Mouse (Mus musculus) ES-CJ7 (cell line): ENCODE results near the gene Bod1.

Experiments used
- DNase-seq: peaks from one replicate; pipeline ENCODE4 v3.0.0; 2011; ENCODE audit warnings: low read depth, low spot score

Bod1 gene

DNA sequence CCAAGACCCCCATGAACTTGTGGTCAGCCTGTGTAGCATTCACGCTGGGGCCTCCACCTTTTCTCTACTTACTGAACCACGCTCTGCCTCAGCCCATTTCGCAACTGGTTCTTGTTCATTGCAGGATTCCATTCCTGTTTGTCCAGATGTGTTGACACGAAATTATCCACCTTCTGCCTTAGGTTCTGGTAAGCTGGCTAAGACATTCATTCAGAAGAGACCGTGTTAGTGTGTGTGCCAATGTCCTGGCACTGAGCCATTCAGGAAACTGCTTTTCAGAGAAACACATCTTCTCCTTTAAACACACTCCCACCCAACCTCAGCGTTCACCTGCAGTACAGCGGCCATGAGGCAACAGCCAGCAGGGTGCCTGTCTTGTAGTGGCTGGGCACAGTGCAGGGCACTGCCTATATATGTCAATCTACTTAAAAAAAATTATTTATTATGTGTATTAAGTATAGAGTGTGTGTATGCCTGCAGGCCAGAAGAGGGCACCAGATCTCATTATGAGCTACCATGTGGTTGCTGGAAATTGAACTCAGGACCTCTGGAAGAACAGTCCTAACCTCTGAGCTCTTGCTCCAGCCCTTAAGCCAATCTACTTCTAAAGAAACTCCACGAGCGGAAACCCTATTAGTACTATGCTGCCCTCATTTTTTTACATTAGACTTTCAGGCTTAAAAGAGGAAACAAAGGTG, 2.4 kb downstream of the Bod1 start:
- no peak for DNase-seq

- peak; percentile 40 for DNase-seq
Measured at GRCm38 (mm10) chr11:31664186-31664585, 7.5 kb downstream of the Bod1 start.

- no peak for DNase-seq
Measured at GRCm38 (mm10) chr11:31663501-31663900, 8.2 kb downstream of the Bod1 start.

DNA sequence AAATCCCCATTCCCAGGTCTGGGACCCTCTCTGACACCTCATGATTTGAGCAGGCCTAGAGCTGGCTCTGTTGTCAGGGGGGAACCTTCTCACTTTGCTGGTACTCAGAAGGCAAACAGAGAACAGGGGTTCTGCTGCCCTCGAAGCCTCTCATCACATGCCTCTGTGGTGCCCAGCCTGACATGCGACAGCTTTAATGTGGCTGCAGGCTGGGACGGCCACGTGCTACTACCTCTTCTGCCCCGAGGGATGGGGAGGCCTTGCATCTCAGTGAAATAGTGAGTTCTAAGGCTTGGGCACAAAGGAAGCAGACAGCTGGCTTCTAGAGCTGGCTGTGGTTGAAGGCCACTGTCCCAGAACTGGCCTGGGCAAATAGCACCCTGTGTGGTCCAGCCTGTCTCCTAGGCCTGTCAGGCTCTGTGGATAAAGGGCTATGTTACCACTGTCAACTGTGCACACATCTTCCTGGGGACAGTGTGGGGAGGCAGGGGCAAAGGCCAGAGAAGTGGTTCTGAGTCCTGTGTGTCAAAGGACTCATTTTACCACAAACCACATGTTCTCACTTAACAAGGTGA, 8.7 kb downstream of the Bod1 start:
- no peak for DNase-seq

DNA sequence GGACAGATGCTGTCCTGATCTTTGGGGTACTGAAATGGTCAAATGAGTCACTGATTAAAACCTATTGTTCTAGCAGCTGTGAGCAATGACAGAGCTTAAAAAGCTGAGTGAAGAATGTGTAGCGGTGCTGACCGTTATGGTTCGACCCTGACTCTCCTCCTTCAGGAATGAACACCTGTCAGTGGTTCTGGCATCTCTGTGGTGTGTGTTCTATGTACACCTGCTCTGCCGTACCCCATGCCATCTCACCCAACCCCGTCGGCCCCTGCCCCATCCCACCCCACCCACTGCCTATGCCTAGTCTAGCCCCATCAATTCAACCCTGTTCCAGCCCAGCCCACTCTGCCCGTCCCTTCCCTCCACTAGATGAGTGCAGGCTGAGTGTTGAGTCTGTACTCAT, 9.5 kb downstream of the Bod1 start:
- DNase-seq: no peak

DNA sequence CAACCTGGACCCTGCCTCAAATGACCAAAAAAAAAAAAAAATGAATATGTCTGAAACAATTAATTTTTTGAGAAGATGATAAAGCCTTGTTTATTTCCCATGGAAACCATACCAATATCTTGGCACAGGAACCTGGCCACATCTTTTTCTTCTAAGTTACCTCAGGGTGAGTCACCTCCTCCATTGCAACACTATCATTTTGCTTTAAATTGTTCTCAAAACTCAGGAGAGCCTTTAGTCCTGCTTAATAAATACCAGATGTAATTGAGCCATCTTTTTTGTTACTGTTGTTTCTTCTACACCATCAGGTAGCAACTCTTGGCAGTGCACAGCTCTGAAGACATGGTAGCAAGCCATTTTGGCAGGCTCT, 13.9 kb downstream of the Bod1 start:
- no peak for DNase-seq

DNA sequence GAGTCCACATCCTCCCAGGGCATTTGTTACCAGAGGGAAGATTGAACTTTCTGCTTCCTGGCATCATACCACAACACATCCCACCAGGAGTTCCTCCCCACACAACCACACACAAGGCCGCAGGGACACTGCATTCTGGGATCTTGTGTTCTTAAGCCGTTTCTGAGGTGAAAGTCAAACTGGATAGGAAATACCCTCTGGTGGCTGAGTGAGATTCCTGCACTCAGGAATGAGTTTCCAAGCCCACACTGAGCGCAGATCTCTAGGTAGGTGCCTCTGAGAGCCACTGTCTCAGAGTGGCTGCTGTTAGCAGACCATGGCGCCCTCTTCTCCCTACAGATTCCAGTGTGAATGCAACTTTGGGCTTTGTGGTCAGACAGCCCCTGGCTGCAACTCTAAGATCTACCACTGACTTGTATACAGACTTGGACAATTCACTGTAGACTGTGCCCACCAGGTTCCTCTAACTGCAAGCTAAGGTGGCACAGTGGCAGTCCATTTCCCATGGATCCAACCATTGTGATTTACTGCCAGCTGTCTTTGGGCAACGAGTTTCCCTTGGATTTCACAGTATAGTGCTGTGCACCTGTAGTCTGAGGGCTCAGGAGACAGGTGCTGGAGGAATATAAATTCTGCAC, 14.4 kb downstream of the Bod1 start:
- peak; percentile 57 for DNase-seq

DNA sequence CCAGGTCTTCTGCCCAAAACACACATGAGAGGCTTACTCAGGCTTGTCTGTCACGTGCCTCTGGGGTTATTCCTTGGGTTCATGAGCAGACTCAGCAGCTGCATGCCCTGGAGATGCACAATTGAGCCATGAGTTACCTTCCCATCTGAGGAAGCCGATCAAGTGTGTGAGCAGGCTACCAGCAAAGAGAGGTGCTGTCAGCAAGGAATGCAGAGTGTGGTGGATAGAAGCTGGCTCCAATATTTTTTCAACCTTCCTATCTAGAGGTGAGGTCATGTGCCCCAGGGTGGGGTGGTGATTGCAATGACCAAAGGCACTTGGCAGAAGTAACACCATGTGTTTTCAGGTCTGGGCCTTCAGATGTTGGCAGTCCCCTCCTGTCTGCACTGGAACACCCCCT, 22.2 kb downstream of the Bod1 start:
- no peak for DNase-seq

DNA sequence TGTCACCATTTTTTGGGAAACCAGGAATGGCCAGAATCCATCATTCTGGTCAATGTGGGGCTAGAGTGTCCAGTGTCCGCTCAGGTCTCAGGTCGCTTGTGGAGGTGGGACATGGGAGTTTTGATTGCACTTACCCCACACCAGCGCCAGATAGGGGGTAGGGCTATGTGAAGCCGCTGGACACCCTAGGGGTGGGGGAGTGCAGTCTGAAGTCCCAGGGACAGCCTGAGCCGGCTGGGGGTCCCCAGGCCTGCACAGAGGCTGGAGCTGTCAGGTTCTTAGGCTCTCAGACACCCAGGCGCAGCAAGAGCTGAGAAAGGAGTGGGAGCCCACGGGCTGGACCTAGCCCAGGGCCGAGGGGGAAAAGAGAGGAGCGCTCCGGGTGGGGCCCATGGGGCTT, 24.4 kb downstream of the Bod1 start:
- DNase-seq: no peak

DNA sequence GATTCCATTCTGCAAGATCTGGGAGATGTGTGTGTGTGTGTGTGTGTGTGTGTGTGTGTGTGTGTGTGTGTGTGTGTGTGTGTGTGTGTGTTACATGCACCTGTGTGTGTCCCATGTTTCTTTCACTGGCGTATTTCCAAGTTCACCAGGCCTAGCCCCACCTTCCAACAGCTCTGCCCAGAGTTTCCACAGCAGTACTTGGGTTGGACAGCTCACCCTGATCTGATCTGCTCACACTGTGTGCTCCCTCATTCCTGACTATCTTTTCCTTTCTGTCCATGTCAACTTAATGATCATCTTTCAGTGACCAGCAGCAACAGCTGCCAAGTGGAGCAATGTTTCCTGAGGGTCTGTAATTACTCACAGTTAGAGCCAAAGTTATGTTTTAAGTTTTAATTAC, 25.1 kb downstream of the Bod1 start:
- no peak for DNase-seq

GRCm38 (mm10) chr11:31643120-31643519, 28.6 kb downstream of the Bod1 start:
- no peak for DNase-seq

GRCm38 (mm10) chr11:31641066-31641810, 30.4 kb downstream of the Bod1 start:
- peak; percentile 52 for DNase-seq

DNA sequence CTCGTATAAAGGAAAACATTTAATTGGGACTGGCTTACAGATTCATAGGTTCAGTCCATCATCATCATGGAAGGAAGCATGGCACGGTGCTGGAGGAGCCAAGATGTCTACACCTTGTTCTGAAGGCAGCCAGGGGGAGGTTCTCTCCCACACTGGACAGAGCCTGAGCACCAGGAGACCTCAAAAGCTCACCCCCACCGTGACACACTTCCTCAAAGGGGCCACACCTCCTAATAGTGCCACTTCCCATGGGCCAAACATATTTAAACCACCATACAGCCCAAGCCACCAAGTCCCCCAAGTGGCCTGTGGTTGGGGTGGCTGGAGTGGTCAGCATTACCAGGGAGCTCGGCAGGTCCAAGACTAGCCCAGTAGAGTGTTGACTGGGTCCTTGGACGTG, 31.5 kb downstream of the Bod1 start:
- DNase-seq: no peak

DNA sequence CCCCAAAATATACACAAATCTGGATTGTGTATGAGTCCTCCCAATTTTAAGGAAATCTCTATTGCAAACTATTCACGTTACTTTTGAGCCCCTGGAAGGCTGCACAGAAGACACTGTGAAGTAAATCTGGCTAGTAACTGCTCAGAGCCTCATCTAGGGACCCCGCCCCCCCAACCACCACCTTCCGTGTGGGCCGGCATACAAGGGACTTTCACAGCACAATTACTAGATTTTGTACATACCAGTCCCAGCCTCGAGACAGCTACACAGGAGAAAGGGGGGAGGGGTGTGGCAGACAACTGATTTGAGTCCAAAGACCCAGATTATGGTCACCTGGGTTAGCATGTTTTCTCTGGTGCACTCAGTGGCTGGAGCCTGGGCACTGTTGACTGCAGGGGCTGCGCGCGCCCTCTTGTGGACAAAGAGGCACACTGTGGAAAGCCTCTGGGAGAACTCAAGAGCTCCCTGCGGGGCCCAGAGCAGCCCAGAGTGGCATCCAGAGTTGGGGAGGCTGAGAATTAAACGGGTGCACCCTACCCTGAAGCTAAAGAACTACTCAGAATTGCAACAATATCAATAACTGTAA, 33.8 kb downstream of the Bod1 start:
- peak; percentile 73 for DNase-seq

DNA sequence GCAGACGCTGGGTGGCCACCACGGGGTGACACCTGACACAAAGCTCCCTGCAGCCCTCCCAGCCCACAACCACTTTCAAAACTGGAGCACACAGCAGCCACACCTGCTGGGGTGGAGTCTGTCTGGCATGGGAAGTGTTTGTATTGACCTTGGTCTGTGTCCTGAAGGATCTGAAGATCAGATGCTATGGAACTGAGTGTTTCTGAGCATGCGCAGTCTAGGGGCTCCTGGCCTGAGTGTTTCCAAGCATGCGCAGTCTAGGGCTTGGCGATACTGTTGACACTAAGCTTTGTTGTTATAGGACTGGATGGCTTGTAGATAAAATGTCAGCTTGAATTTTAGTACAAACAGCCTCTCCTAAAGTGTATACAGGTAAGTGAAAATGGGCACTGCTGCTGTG, 43.0 kb downstream of the Bod1 start:
- DNase-seq: peak; percentile 30

- peak; percentile 18 for DNase-seq
Measured at GRCm38 (mm10) chr11:31620796-31621195, 50.9 kb downstream of the Bod1 start.

- no peak for DNase-seq
Measured at GRCm38 (mm10) chr11:31617797-31618196, 53.9 kb downstream of the Bod1 start.

DNA sequence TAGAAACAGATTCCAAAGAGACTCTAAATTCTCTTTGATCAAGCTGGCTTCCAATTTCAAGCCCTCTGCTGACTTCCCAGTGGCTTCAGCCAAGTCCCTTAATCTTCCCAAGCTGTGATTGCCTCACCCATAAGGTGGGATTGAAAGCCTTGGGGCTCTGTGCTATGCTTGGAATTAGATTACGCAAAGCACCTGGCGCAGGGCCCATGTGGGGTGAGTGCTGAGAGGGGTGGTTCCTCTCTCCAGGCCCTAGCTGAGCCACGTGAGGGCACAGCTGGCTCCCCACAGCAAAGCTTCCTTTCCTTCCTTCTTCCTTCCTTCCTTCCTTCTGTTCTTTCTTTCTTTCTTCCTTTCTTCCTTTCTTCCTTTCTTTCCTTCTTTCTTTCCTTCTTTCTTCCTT, 54.4 kb downstream of the Bod1 start:
- DNase-seq: no peak

- no peak for DNase-seq
Measured at GRCm38 (mm10) chr11:31616722-31617121, 55.0 kb downstream of the Bod1 start.
